Mouse (Mus musculus): ENCODE results near the gene Tmem128.

The Tmem128 gene

GRCm38 (mm10) chr5:38277098-38277866, 17.3 kb downstream of the Tmem128 start:
- DNase-seq (ENCODE audit: extremely low spot score, low spot score): peak; percentile 49

- peak; percentile 31 for DNase-seq (ENCODE audit: extremely low spot score, low spot score)
Observed at GRCm38 (mm10) chr5:38277936-38278600, 18.1 kb downstream of the Tmem128 start.

- no peak for DNase-seq (ENCODE audit: extremely low spot score, low spot score)
Observed at GRCm38 (mm10) chr5:38280075-38280474, 20.1 kb downstream of the Tmem128 start.

- DNase-seq (ENCODE audit: extremely low spot score, low spot score): no peak
Observed at GRCm38 (mm10) chr5:38285724-38286123, 25.7 kb downstream of the Tmem128 start.

GRCm38 (mm10) chr5:38288476-38288875, 28.5 kb downstream of the Tmem128 start:
- DNase-seq (ENCODE audit: extremely low spot score, low spot score): no peak

GRCm38 (mm10) chr5:38301761-38302411, 41.9 kb downstream of the Tmem128 start:
- DNase-seq (ENCODE audit: extremely low spot score, low spot score): no peak

- no peak for DNase-seq (ENCODE audit: extremely low spot score, low spot score)
Observed at GRCm38 (mm10) chr5:38302651-38303050, 42.7 kb downstream of the Tmem128 start.

GRCm38 (mm10) chr5:38305241-38305640, 45.3 kb downstream of the Tmem128 start:
- DNase-seq (ENCODE audit: extremely low spot score, low spot score): no peak

GRCm38 (mm10) chr5:38307255-38308101, 47.5 kb downstream of the Tmem128 start:
- peak; percentile 93 for DNase-seq (ENCODE audit: extremely low spot score, low spot score)

GRCm38 (mm10) chr5:38308873-38309272, 48.9 kb downstream of the Tmem128 start:
- peak; percentile 48 for DNase-seq (ENCODE audit: extremely low spot score, low spot score)

GRCm38 (mm10) chr5:38309795-38310194, 49.8 kb downstream of the Tmem128 start:
- DNase-seq (ENCODE audit: extremely low spot score, low spot score): no peak
